Mouse (Mus musculus): ENCODE measurements at regions not wholly inside any gene's neighbourhood (a gene's known extent, or its start where the extent isn't known, plus 50 kb on each side); places are given as distances from the start of the nearest gene placed in this dataset.

DNA sequence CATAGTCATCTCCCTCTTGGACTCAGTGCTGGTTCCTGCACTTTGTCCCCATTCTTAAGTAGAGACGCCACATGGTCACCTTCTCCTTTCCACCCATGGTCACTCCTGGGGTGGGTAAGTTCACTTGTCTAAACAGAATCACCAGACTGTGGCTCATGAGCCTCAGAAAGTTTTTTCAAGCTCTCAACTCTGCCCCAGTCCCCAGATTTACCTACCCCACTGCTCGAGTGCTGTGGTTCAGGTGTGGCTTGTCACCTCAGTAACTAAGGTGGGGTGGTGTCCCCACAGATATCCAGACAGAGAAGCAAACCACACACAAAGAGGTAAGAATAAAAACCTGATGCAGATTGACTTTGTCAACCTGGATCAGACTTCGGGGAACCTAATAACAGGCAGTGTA, 87.6 kb downstream of the Rpl10-ps3 start:
- TF ChIP-seq CTCF (IDR thresholded peaks at IDR 0.05 in 2 of 3, conservative IDR thresholded peaks at IDR 0.05 in 1 of 3; ENCODE audit: control insufficient read depth in 1 of 3, insufficient read depth in 1 of 3, low read depth in 2 of 3, low read length in 3 of 3, poor library complexity in 1 of 3, severe bottlenecking in 1 of 3) (no peak), SIN3A (IDR thresholded peaks at IDR 0.05; ENCODE audit: low read length) (no peak), GATA1 (IDR thresholded peaks at IDR 0.05; ENCODE audit: low read depth, low read length) (no peak), RCOR1 (IDR thresholded peaks at IDR 0.05; ENCODE audit: low read depth, low read length) (no peak), USF1 (IDR thresholded peaks at IDR 0.05; ENCODE audit: low read depth, low read length) (no peak), POLR2A (IDR thresholded peaks at IDR 0.05; ENCODE audit: control insufficient read depth in 1 of 2, insufficient read depth in 1 of 2, low read depth in 1 of 2, low read length in 2 of 2, poor library complexity in 1 of 2) (no peak), POLR2AphosphoS2 (IDR thresholded peaks at IDR 0.05; ENCODE audit: low read length) (no peak), MAZ (IDR thresholded peaks at IDR 0.05; ENCODE audit: low read depth, low read length) (no peak), TAL1 (IDR thresholded peaks at IDR 0.05; ENCODE audit: low read length) (no peak), ZC3H11A (IDR thresholded peaks at IDR 0.05; ENCODE audit: low read depth, low read length) (no peak)

All from MEL (cell line).